Mouse (Mus musculus) lung, postnatal 0 days (tissue): ENCODE data around the gene Cpb2.

ENCODE experiments used
- CTCF ChIP-seq: IDR thresholded peaks from 2 replicates; pipeline ENCODE4 v1.5.1; 2016; ENCODE audit warnings: antibody characterized with exemption, mild to moderate bottlenecking
- EP300 ChIP-seq: IDR thresholded peaks from 2 replicates; pipeline ENCODE4 v1.6.1; 2016; ENCODE audit warnings: antibody characterized with exemption, mild to moderate bottlenecking, control low read depth

DNA sequence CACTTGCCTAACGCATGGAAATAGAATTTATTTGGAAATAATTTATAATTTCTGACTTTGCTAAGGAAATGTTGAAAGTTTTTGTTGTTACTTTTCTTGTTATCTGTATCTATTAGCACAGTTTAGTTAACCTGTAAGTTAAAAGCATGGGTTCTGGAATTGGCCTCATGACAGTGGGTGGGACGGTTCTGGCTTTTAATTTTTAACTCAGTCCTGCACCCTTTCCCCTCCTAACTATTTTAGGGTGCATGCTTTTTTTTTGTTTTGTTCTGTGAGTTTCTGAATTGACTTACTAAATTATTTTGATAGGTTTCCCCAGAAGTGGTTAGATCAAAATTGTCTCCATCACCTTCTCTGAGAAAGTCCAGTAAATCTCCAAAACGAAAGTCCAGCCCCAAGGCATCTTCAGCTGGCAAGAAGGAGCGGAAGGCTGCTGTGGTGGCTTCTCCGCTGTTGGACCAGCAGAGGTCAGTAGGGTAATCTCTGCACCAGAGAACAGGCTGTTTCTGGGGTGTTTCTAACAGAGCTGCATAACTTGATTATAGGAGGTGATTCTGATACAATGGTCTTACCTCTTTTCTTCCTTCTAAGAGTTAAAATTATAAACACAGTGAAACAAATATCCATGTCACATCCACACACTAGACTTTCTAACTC is 67.4 kb downstream of the Cpb2 start:
- TF ChIP-seq CTCF (peak; percentile 27), EP300 (no peak)
